Mouse (Mus musculus): ENCODE measurements at regions not wholly inside any gene's neighbourhood (a gene's known extent, or its start where the extent isn't known, plus 50 kb on each side); places are given as distances from the start of the nearest gene placed in this dataset.

- TF ChIP-seq POLR2A (IDR thresholded peaks at IDR 0.05; ENCODE audit: control insufficient read depth, extremely low read depth, insufficient read depth, low read length, poor library complexity): no peak
- no peak for TF ChIP-seq CTCF (IDR thresholded peaks at IDR 0.05; ENCODE audit: borderline replicate concordance, control insufficient read depth, extremely low read depth, insufficient read depth, low read length, poor library complexity)
Measured at GRCm38 (mm10) chr9:101595101-101595650, 266.5 kb upstream of the 9630041A04Rik start.

Measured in thymus, adult 2 months (tissue).